Comparison of ENCODE assay signal across 8 mouse cellular contexts in genomic region chr15:62295233-62295927, GRCm38 (mm10).
A peak's percentile ranks its signal among the peaks of the same experiment; 100 is the strongest.
DNase-seq lines count a peak whose midpoint lies in the region; ATAC-seq and TF ChIP-seq lines count a peak whose summit lies in the region.

No protein-coding gene starts in this region.

- TF ChIP-seq EP300 in stomach, postnatal 0 days (optimal IDR thresholded peaks at IDR 0.05), result no peak

- 43% methylated on average over 8 of the region's 8 CpGs for WGBS in liver, embryonic 11.5 days
- WGBS in heart, embryonic 14.5 days, result 40% methylated on average over 8 of the region's 8 CpGs
- 31% methylated on average over 8 of the region's 8 CpGs for WGBS in lung, embryonic 15.5 days
- WGBS in stomach, postnatal 0 days, result 33% methylated on average over 8 of the region's 8 CpGs

- peak; percentile 23 for TF ChIP-seq CTCF in stomach, postnatal 0 days (IDR thresholded peaks at IDR 0.05; ENCODE audit: low read depth)

- no peaks in the 10 kb centered on the region for H3K9me3 ChIP-seq in liver, embryonic 11.5 days (ENCODE audit: control insufficient read depth, low read length)
- H3K9me3 ChIP-seq in heart, embryonic 14.5 days (ENCODE audit: control insufficient read depth, low read length), result no peaks in the 10 kb centered on the region
- no peaks in the 10 kb centered on the region for H3K9me3 ChIP-seq in lung, embryonic 15.5 days
- no peaks in the 10 kb centered on the region for H3K9me3 ChIP-seq in stomach, postnatal 0 days (ENCODE audit: control insufficient read depth, low read length)

- no peaks in the 10 kb centered on the region for H3K27me3 ChIP-seq in liver, embryonic 11.5 days (replicated peaks; ENCODE audit: control insufficient read depth, insufficient read depth, low read length)
- H3K27me3 ChIP-seq in heart, embryonic 14.5 days (ENCODE audit: control insufficient read depth, insufficient read depth, low read length), result no peaks in the 10 kb centered on the region
- no peaks in the 10 kb centered on the region for H3K27me3 ChIP-seq in lung, embryonic 15.5 days
- no peaks in the 10 kb centered on the region for H3K27me3 ChIP-seq in stomach, postnatal 0 days (ENCODE audit: control insufficient read depth, insufficient read depth, low read length)

- no peak overlapping the region for H3K9ac ChIP-seq in liver, embryonic 11.5 days (ENCODE audit: low read depth, low read length)
- peak overlapping the region; percentile 21; the same call in 1 of the 2 replicates for H3K9ac ChIP-seq in heart, embryonic 14.5 days (ENCODE audit: low read length)
- no peak overlapping the region for H3K9ac ChIP-seq in lung, embryonic 15.5 days
- H3K9ac ChIP-seq in stomach, postnatal 0 days (ENCODE audit: low read length), result peak overlapping the region; percentile 23; the same call in 1 of the 2 replicates

- no peak overlapping the region for H3K4me3 ChIP-seq in liver, embryonic 11.5 days (ENCODE audit: low read depth, low read length)
- H3K4me3 ChIP-seq in heart, embryonic 14.5 days (ENCODE audit: control insufficient read depth in 1 of 2, insufficient read depth in 1 of 2, low read depth in 1 of 2, low read length in 2 of 2), result no peak overlapping the region
- no peak overlapping the region for H3K4me3 ChIP-seq in lung, embryonic 15.5 days
- no peak overlapping the region for H3K4me3 ChIP-seq in stomach, postnatal 0 days (ENCODE audit: low read depth, low read length)

- no peak for ATAC-seq in liver, embryonic 11.5 days (replicated peaks; ENCODE audit: low FRiP score)
- ATAC-seq in heart, embryonic 14.5 days (ENCODE audit: insufficient number of reproducible peaks, insufficient read depth, low FRiP score, low read depth), result no peak
- peak; percentile 27; the same call in 1 of the 2 replicates for ATAC-seq in lung, embryonic 15.5 days (ENCODE audit: borderline replicate concordance, extremely low read depth, low FRiP score, low TSS enrichment)
- peak; percentile 80 for ATAC-seq in stomach, postnatal 0 days (ENCODE audit: low FRiP score, low TSS enrichment)

- H3K4me1 ChIP-seq in liver, embryonic 11.5 days (replicated peaks; ENCODE audit: control insufficient read depth, insufficient read depth, low read length), result no peaks in the 10 kb centered on the region
- peaks cover 6 to 12% of the 10 kb centered on the region in 2 experiments for H3K4me1 ChIP-seq in heart, embryonic 14.5 days (ENCODE audit: control insufficient read depth in 2 of 2, insufficient read depth in 2 of 2, low read length in 2 of 2)
- H3K4me1 ChIP-seq in lung, embryonic 15.5 days, result peaks cover 12% of the 10 kb centered on the region
- no peaks in the 10 kb centered on the region; the same call in 1 of the 2 replicates for H3K4me1 ChIP-seq in stomach, postnatal 0 days (replicated peaks; ENCODE audit: control insufficient read depth, insufficient read depth)

- H3K36me3 ChIP-seq in liver, embryonic 11.5 days (ENCODE audit: control insufficient read depth, insufficient read depth, low read length), result no peaks in the 10 kb centered on the region
- H3K36me3 ChIP-seq in heart, embryonic 14.5 days (ENCODE audit: control insufficient read depth, insufficient read depth, low read length), result no peaks in the 10 kb centered on the region
- H3K36me3 ChIP-seq in lung, embryonic 15.5 days, result no peaks in the 10 kb centered on the region
- no peaks in the 10 kb centered on the region for H3K36me3 ChIP-seq in stomach, postnatal 0 days (ENCODE audit: control insufficient read depth, insufficient read depth, low read length)

- no peak overlapping the region for H3K4me2 ChIP-seq in liver, embryonic 11.5 days
- H3K4me2 ChIP-seq in heart, embryonic 14.5 days (ENCODE audit: low read length), result peak overlapping the region; percentile 23; the same call in 1 of the 2 replicates
- H3K4me2 ChIP-seq in lung, embryonic 15.5 days, result peak overlapping the region; percentile 37
- peak overlapping the region; percentile 34 for H3K4me2 ChIP-seq in stomach, postnatal 0 days (replicated peaks; ENCODE audit: low read depth)

- no peak overlapping the region for H3K27ac ChIP-seq in liver, embryonic 11.5 days (ENCODE audit: low read depth, low read length)
- H3K27ac ChIP-seq in heart, embryonic 14.5 days (replicated peaks in 1 of 2; ENCODE audit: control insufficient read depth in 1 of 2, insufficient read depth in 1 of 2, low read depth in 2 of 2, low read length in 2 of 2), result peak overlapping the region in 1 of 2 experiments; percentile 12; a peak in 1 of 4 replicates
- H3K27ac ChIP-seq in lung, embryonic 15.5 days, result peak overlapping the region; percentile 30
- peak overlapping the region; percentile 79 for H3K27ac ChIP-seq in stomach, postnatal 0 days (replicated peaks)

- peak; percentile 6 for DNase-seq in liver
- DNase-seq in liver, embryonic 11.5 days (ENCODE audit: low spot score), result no peak
- peak; percentile 23 to 31 for DNase-seq in cerebellum, postnatal 36 days
- peak; percentile 53 to 74 for DNase-seq in kidney, postnatal 4 days
- DNase-seq in stomach, postnatal 0 days (ENCODE audit: low spot score), result peak; percentile 64
- no peak for DNase-seq in neural tube, embryonic 10.5 days (ENCODE audit: extremely low spot score, low spot score)

Comparison
In these comparisons a context has a peak if more than half of its experiments do, and no peak if none do; other contexts are left out.
1. DNase-seq: peak in liver (single experiment), cerebellum, postnatal 36 days (2 of 2), kidney, postnatal 4 days (2 of 2) and stomach, postnatal 0 days (single experiment); none in liver, embryonic 11.5 days (single experiment) and neural tube, embryonic 10.5 days (single experiment).
2. ATAC-seq: peak in lung, embryonic 15.5 days (single experiment) and stomach, postnatal 0 days (single experiment); none in liver, embryonic 11.5 days (single experiment) and heart, embryonic 14.5 days (single experiment).
3. H3K9ac ChIP-seq: peak in heart, embryonic 14.5 days (single experiment) and stomach, postnatal 0 days (single experiment); none in liver, embryonic 11.5 days (single experiment) and lung, embryonic 15.5 days (single experiment).